Mouse (Mus musculus) hindbrain, embryonic 13.5 days (tissue): ENCODE results near the gene Ppp1r13b. TPM values are rescaled to one million over a fixed set of nuclear protein-coding genes. Genes with fewer than 3 reads are reported as not detected.

ENCODE experiments used
- ATAC-seq: fragments of 200-750 bp; cut with Nextera tagmentation; 2 replicates; pipeline ENCODE4 v1.8.0; 2017; ENCODE audit warnings: moderate TSS enrichment; ENCODE audit not compliant: low FRiP score
- H3K27ac ChIP-seq: fragments of 300-500 bp; sonication (generic); 2 replicates; pipeline ENCODE4 v1.5.1; 2015; ENCODE audit warnings: inconsistent platforms, mild to moderate bottlenecking, moderate library complexity
- H3K27me3 ChIP-seq: fragments of 300-500 bp; sonication (generic); 2 replicates; pipeline ENCODE4 v1.6.1; 2015; ENCODE audit warnings: mild to moderate bottlenecking, inconsistent platforms
- H3K36me3 ChIP-seq: fragments of 300-500 bp; sonication (generic); 2 replicates; pipeline ENCODE4 v1.6.1; 2015; ENCODE audit warnings: mild to moderate bottlenecking, inconsistent platforms
- H3K4me1 ChIP-seq: fragments of 300-500 bp; sonication (generic); replicated peaks from 2 replicates; pipeline ENCODE4 v1.6.1; 2015; ENCODE audit warnings: inconsistent platforms
- H3K4me2 ChIP-seq: fragments of 300-500 bp; sonication (generic); 2 replicates; pipeline ENCODE4 v1.6.1; 2015; ENCODE audit warnings: inconsistent platforms, mild to moderate bottlenecking, moderate library complexity
- H3K4me3 ChIP-seq: fragments of 300-500 bp; sonication (generic); 2 replicates; pipeline ENCODE4 v1.5.1; 2015; ENCODE audit warnings: mild to moderate bottlenecking, inconsistent platforms
- H3K9ac ChIP-seq: fragments of 300-500 bp; sonication (generic); 2 replicates; pipeline ENCODE4 v1.6.1; 2015; ENCODE audit warnings: mild to moderate bottlenecking, inconsistent platforms
- H3K9me3 ChIP-seq: fragments of 300-500 bp; sonication (generic); 2 replicates; pipeline ENCODE4 v1.6.1; 2016; ENCODE audit warnings: inconsistent platforms
- WGBS: fragments of 180-500 bp; shearing (Covaris S2); methylation state at CpG from one replicate; pipeline ENCODE4 v1.1.7; 2015; 5-methylcytosine and 5-hydroxymethylcytosine counted together
- polyA plus RNA-seq: library from polyadenylated mRNA; unstranded; fragments of >200 nt; fragmentation: Nextera tagmentation; extraction: Ambion mirVana; gene quantifications from 2 replicates; pipeline ENCODE4 v1.2.1, GENCODE M21; 2015

Gene Ppp1r13b
- polyA plus RNA-seq, 1 experiment from 2014 or later: 25.5 TPM

DNA sequence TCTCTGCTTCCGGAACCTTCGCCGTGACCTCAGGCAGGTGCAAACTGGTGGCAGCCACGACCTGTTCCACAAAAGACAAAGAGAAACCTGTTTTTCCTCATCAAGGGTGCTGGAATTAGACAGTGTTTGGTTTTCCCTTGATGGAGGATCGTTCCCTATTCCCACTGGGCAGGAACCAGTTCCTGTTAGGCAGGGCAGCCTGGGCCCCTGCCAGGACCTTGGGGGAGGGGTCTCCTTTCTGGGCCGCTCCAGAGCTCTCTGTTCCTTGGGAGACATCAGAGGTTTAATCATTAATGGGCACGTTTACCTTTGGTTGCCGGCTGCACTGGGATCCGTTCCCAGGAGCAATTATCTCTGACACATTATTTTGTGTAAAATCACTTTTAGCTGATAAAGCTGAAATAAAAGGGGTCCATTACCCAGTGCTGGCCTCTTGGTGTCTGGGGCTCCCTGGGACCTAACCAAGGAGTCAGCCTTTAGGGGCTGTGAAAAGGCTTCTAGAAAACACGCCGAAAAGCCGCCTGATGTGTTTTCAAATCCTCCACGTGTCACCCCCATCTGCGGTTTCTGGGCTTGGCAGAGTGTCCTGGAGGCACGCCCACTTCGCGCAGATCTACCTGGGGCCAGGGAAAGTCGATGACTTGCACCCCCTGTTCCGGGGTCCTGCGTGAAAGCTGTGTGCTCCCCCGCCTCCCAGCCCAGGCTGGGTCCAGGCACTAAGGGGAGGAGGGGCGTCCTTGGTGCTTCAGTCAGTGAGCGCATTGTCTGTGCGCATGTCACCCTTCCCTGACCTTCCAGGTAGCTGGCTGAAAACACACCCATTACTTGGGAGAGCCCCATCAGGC lies 29.0 kb upstream of the Ppp1r13b start:
- no peak overlapping the region for H3K4me3 ChIP-seq
- no peak overlapping the region for H3K27ac ChIP-seq
- no peaks in the 10 kb centered on the region for H3K36me3 ChIP-seq
- peaks cover 22% of the 10 kb centered on the region for H3K4me1 ChIP-seq
- H3K27me3 ChIP-seq: no peaks in the 10 kb centered on the region; the same call in 1 of the 2 replicates
- H3K4me2 ChIP-seq: no peak overlapping the region
- H3K9me3 ChIP-seq: no peaks in the 10 kb centered on the region
- no peak for ATAC-seq
- peak overlapping the region; percentile 49; the same call in 1 of the 2 replicates for H3K9ac ChIP-seq
- WGBS: 36% methylated on average over 24 of the region's 24 CpGs

DNA sequence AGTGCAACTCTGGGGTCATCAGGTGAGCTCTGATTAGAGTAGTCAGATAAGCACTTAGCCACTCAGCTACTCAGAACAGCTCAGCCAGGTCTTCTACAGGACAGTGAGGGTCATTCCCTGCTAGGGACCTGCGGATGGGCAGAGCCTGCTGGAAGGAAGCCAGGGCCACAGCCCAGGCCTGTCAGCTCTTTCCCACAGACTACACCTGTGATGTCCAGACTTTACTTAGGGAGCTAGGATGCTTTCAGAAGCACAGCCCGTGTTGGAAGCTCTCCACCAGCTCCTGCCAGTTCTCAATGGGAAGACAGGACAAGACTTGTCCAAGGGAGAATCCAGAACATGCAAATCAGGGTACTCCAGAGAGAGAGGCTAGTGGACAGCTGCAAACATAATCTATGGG lies 26.1 kb upstream of the Ppp1r13b start:
- no peak for ATAC-seq
- Histone ChIP-seq H3K27ac (no peak overlapping the region), H3K4me2 (no peak overlapping the region), H3K4me1 (peaks cover 25% of the 10 kb centered on the region), H3K9ac (no peak overlapping the region), H3K4me3 (no peak overlapping the region), H3K27me3 (no peaks in the 10 kb centered on the region; the same call in 1 of the 2 replicates), H3K36me3 (no peaks in the 10 kb centered on the region), H3K9me3 (no peaks in the 10 kb centered on the region)
- 78% methylated on average over 2 of the region's 2 CpGs for WGBS

DNA sequence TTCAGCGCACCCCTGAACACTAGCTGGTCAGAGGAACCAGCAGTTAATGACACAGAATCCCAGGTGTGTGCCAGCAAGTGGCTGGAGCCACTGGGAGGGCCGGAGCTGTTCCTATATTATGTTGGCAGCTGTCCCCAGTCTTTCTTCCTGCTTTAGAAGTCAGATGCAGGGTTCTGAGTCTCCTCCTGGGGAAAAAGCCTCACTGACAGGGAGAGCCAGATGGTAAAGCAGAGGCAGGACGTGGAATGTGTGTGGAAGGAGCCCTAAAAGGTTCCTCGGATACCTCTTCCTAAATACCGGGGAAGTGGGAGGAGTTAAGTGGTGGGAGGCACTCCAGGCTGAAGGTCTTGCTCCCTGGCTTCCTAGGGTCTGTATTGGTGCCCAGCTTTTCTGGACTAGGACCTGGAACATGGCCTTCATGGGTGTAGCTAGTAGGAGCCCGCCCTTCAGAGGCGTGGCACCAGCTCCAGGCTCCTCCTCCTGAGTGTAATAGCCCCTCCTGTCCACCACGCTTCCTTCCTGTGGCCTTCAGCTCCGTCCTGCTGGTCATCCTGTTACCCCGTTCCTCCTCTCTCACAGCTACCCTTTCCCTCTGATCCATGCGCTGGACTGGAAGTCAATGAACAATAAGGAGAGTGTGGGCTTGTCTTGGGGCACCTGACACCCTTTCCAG lies 25.3 kb upstream of the Ppp1r13b start:
- Histone ChIP-seq H3K4me1 (peaks cover 25% of the 10 kb centered on the region), H3K27ac (no peak overlapping the region), H3K9me3 (no peaks in the 10 kb centered on the region), H3K27me3 (no peaks in the 10 kb centered on the region; the same call in 1 of the 2 replicates), H3K4me2 (no peak overlapping the region), H3K4me3 (no peak overlapping the region), H3K9ac (no peak overlapping the region), H3K36me3 (no peaks in the 10 kb centered on the region)
- no peak for ATAC-seq
- 66% methylated on average over 11 of the region's 11 CpGs for WGBS

DNA sequence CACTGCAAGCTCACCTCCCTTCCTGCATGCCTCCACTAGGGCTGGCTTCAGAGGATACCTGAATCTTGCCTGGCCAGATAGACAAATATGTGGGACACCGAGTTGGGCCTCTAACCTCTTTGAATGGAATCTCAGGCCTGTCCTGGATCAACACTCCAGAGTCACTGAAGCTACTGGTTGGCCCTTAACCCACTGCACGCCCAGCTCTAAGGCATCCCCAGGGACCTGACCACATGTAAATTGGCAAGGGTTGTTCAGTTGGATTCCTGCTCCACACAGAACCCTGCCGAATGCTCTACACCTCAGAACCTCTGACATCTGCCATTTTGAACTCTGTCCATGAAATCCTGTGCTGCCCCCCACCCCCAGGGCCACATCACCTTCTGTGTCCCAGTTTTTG lies 24.6 kb upstream of the Ppp1r13b start:
- no peak overlapping the region for H3K4me2 ChIP-seq
- H3K9ac ChIP-seq: no peak overlapping the region
- 79% methylated on average over 3 of the region's 3 CpGs for WGBS
- H3K9me3 ChIP-seq: no peaks in the 10 kb centered on the region
- H3K27ac ChIP-seq: no peak overlapping the region
- H3K27me3 ChIP-seq: no peaks in the 10 kb centered on the region; the same call in 1 of the 2 replicates
- peaks cover 23% of the 10 kb centered on the region for H3K4me1 ChIP-seq
- ATAC-seq: no peak
- H3K36me3 ChIP-seq: no peaks in the 10 kb centered on the region
- H3K4me3 ChIP-seq: no peak overlapping the region

DNA sequence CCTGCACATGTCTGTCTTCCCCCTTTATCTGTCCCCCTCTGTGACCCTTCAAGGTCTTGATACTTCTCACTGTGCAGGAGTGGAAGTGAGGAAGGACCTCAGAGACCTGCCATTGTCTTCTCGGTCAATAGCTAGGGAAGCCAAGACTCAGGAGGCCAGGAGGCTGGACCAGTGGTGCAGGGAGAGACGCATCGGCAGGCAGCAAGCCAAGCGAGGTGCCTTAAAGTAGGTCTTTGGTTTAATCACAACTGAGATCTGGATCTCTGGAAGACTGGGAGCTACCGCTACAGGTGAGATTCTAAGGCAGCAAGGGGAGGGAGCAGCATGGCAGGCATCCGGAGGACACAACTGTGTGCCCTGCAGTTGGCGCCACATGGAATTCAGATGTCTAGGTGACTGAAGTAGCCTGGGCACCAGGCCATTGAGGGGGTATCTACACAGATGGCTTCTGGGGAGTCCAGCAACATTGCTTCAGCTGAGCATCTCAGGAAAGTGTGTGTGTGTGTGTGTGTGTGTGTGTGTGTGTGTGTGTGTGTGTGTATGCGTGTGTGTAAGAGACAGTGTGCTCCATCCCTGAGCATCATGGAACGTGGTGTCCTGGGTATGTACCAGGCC lies 23.6 kb upstream of the Ppp1r13b start:
- Histone ChIP-seq H3K4me3 (no peak overlapping the region), H3K36me3 (no peaks in the 10 kb centered on the region), H3K4me1 (peaks cover 20% of the 10 kb centered on the region), H3K9me3 (no peaks in the 10 kb centered on the region), H3K9ac (no peak overlapping the region), H3K4me2 (no peak overlapping the region), H3K27ac (no peak overlapping the region), H3K27me3 (no peaks in the 10 kb centered on the region; the same call in 1 of the 2 replicates)
- no peak for ATAC-seq
- WGBS: 87% methylated on average over 9 of the region's 9 CpGs

DNA sequence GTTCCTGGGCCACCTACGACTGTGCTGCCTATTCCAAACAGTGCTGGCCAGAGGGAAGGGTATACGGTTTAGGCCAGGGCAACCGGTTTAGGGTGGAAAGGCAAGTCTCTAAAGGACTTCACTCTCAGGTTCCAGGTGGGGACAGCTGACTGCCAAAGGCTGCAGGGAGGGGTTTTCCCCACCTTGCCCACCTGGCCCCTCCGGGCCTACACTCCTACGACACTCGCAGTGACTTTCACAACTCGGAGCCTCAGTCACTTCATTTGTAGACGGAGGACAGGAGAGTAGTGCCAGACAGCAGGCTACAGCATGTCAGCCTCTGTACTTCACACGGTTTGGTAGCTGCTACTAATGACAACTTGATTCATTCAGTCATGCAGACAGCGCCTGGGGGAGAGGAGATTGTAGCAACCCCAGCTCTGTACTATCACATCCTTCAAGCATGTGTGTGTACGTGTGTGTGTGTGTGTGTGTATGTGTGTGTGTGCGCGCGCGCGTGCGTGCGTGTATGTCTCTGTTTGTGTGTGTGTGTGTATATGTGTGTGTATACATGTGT lies 20.6 kb upstream of the Ppp1r13b start:
- Histone ChIP-seq H3K9ac (no peak overlapping the region), H3K27me3 (no peaks in the 10 kb centered on the region), H3K4me1 (peaks cover 17% of the 10 kb centered on the region; the same call in 1 of the 2 replicates), H3K4me3 (no peak overlapping the region), H3K27ac (no peak overlapping the region; the same call in 1 of the 2 replicates), H3K36me3 (no peaks in the 10 kb centered on the region), H3K9me3 (no peaks in the 10 kb centered on the region), H3K4me2 (no peak overlapping the region)
- no peak for ATAC-seq
- WGBS: 90% methylated on average over 18 of the region's 18 CpGs

DNA sequence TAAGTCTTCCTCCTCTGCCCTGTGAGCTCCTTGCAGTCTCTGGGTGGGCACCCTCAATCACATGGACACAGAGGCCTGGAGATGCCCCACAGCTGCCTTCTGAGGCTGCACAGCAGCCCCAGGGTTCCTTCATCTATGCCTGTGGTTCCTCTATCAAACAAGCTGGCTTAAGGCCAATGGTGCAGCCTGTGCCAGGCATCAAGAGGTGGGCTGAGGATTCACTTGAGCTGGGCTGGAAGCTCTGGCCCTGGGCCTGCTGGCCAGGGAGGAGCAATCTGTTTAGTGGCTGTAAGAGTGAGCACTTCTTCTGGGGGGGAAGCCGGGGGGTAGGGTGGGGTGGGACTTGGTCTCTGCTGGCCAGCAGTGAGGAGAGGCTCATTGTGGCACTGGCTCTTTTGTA lies 19.4 kb upstream of the Ppp1r13b start:
- no peak; the same call in 1 of the 2 replicates for ATAC-seq
- Histone ChIP-seq H3K4me2 (no peak overlapping the region), H3K4me1 (peaks cover 11% of the 10 kb centered on the region; the same call in 1 of the 2 replicates), H3K36me3 (no peaks in the 10 kb centered on the region), H3K27me3 (no peaks in the 10 kb centered on the region), H3K9me3 (no peaks in the 10 kb centered on the region), H3K9ac (no peak overlapping the region), H3K27ac (no peak overlapping the region), H3K4me3 (no peak overlapping the region)
- WGBS: 100% methylated on average over 1 of the region's 1 CpGs

DNA sequence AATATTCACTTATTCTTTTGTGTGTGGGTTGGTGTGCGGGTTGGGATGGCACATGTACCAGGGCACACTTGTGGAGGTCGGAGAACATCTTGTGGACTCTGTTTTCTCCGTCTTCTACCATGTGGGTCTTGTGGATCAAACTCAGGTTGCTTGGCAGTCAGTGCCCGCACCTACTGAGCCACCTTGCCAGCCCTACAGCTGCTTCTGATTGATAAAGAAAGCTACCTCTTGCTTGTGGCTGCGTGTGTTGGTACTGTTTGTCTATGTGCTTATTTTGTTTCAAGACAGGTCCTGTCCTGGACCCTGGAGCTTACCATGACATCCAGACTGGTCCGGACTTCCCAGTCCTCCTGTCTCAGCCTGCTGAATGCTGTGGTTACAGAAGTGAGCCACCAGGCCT lies 15.2 kb upstream of the Ppp1r13b start:
- 86% methylated on average over 6 of the region's 6 CpGs for WGBS
- H3K4me3 ChIP-seq: no peak overlapping the region
- ATAC-seq: no peak

DNA sequence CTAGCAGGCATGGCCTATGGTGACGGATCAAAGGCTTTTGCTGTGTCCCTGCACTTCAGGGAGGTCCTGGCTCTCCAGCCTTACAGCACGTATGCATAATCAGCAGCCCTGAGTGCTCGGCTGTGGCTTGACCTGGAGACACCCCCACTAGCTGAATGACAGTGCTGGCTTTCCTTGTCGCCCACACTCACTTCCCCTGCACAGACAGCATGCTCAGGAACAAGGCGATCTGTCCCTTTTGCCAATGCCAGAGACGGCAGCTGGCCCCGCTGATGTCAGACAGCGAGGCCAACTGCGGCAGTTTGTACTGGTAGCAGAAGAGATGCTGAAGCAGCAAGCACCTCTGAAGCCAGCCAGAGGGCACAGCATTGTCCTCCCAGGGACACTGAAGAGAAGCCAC lies 12.1 kb upstream of the Ppp1r13b start:
- Histone ChIP-seq H3K4me2 (no peak overlapping the region), H3K27ac (no peak overlapping the region), H3K36me3 (no peaks in the 10 kb centered on the region), H3K9me3 (no peaks in the 10 kb centered on the region), H3K4me3 (no peak overlapping the region), H3K27me3 (no peaks in the 10 kb centered on the region), H3K4me1 (peaks cover 6% of the 10 kb centered on the region; the same call in 1 of the 2 replicates), H3K9ac (no peak overlapping the region)
- ATAC-seq: no peak
- 60% methylated on average over 9 of the region's 9 CpGs for WGBS

More for the DNA sequence above, 15.2 kb upstream of the Ppp1r13b start:
- Histone ChIP-seq H3K4me1 (peaks cover 8% of the 10 kb centered on the region; the same call in 1 of the 2 replicates), H3K9me3 (no peaks in the 10 kb centered on the region), H3K4me2 (no peak overlapping the region), H3K36me3 (no peaks in the 10 kb centered on the region), H3K27me3 (no peaks in the 10 kb centered on the region), H3K27ac (no peak overlapping the region), H3K9ac (no peak overlapping the region)

DNA sequence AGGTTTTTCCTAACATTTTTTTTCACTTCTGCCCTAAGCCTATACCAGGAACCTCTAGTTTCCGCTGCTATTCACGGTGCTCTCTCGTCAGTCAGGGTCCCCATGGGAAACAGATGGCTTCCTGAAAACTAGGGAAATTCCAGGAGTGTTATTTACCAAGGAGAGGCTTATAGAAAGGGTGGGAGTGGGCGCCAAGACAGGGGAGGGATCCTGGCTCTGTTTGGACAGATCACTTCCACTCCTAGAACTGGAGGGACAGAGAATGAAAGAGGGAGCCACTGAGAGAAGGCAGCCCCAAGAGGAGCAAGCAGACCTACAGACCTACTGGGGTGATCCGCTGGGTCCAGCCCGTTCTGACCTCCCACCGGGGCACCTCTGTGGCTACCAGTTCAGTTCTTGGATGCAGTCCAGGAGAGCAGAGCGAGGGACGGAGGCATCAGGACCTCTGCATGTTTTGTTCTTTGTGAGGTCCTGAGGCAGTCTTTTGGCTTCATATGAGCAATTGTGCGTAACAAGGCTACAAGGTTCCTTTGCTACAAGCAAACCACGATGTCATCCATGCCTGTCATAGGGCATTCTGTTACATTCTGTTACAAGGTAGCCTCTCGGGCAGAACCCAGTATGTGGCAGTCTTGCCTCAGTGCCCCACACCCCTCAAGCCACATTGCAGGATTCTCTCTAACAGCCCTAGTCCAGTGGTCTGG lies 8.8 kb upstream of the Ppp1r13b start:
- H3K4me3 ChIP-seq: no peak overlapping the region
- H3K9me3 ChIP-seq: no peaks in the 10 kb centered on the region
- no peak for ATAC-seq
- peak overlapping the region; percentile 37; the same call in 1 of the 2 replicates for H3K27ac ChIP-seq
- H3K27me3 ChIP-seq: 0 out of 2 replicates have a peak, but pooled peaks cover 7% of the 10 kb centered on the region
- H3K4me1 ChIP-seq: peaks cover 6% of the 10 kb centered on the region; the same call in 1 of the 2 replicates
- 50% methylated on average over 12 of the region's 12 CpGs for WGBS
- H3K4me2 ChIP-seq: no peak overlapping the region
- H3K36me3 ChIP-seq: no peaks in the 10 kb centered on the region
- H3K9ac ChIP-seq: no peak overlapping the region

DNA sequence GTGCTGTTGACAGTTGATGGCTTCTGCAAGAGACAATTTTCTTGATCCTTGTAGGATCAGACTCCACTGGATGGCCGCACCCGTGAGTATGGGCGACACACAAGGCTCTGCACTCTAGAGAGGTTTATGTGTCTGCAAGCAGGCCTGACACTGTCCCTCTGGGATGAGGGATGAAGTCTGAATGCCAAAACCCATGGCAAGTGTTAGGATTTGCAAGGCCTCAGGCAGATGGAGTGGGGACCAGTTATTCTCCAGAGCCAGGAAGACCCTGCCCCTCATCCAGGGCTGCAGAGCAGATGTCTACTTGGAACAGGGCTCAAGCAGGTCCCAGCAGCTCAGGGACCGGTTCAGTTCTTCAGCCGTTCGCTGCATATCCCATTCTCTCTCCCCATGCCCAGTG lies 7.9 kb upstream of the Ppp1r13b start:
- 93% methylated on average over 6 of the region's 6 CpGs for WGBS
- no peaks in the 10 kb centered on the region for H3K36me3 ChIP-seq

More for the DNA sequence above, 7.9 kb upstream of the Ppp1r13b start:
- Histone ChIP-seq H3K9me3 (no peaks in the 10 kb centered on the region), H3K4me3 (no peak overlapping the region), H3K4me1 (peaks cover 6% of the 10 kb centered on the region; the same call in 1 of the 2 replicates), H3K4me2 (no peak overlapping the region), H3K27me3 (0 out of 2 replicates have a peak, but pooled peaks cover 9% of the 10 kb centered on the region), H3K9ac (no peak overlapping the region), H3K27ac (peak overlapping the region; percentile 23; the same call in 1 of the 2 replicates)
- no peak for ATAC-seq
